Mouse (Mus musculus) inflammation-experienced regulatory T-cells, adult 6 months (primary cell): ENCODE data around the gene Ccn1. TPM values are rescaled to one million over a fixed set of nuclear protein-coding genes. Genes with fewer than 3 reads are reported as not detected.
A peak's percentile ranks its signal among the peaks of the same experiment; 100 is the strongest.

ENCODE experiments used
- ATAC-seq: one replicate; pipeline ENCODE4 v1.8.0; 2017
- polyA plus RNA-seq, 3 experiments: library from polyadenylated mRNA; unstranded; fragments of 100-300 nt; shearing (Covaris generic); gene quantifications; one replicate each; pipeline ENCODE4 v1.2.1; 2017

Gene Ccn1
- polyA plus RNA-seq, result not detected

DNA sequence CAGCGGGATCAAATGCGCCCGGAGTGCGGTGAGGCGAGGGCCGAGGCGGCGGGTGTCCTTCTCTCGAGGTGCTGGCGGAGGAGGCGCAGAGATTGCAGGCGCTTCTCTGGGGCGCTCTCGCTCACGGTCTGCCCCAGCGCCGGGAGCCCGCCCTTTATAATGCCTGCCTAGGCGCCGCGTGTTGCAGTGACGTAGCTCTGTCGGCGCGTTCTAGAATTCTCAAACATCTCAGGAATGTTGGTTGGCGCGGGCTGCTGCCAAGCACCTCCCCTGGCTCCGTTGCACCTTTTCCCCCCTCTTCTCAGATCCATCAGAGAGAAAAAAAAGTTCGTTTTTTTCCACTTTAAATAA lies at the start of gene Ccn1:
Gene Ccn1 (minus strand): TSS at position 130 of the 351 bp plus-strand sequence.
- no peak for ATAC-seq

GRCm38 (mm10) chr3:145693361-145693760 lies 43.6 kb upstream of the Ccn1 start:
- ATAC-seq, result no peak

GRCm38 (mm10) chr3:145692037-145692436 lies 42.3 kb upstream of the Ccn1 start:
- no peak for ATAC-seq

DNA sequence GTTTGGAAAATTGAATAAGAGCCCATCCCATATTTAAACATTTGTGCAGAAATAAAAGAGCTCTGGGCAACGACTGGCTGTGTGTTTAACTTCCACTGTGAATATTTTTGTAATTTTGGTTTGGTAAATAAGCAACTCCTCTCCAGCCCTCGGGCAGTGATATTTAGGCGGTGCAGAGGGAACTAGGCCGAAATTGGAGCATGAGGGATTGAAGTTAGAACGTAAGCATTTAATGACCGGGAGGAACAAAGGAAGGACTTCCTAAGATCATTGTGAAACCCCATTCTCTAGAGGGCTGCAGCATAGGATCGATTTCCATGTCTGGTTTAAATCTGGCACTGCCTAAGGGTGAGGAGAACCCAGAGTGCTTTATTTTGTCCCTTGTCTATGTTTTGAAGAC lies 41.6 kb upstream of the Ccn1 start:
- no peak for ATAC-seq

GRCm38 (mm10) chr3:145689271-145689670 lies 39.5 kb upstream of the Ccn1 start:
- ATAC-seq, result no peak

GRCm38 (mm10) chr3:145687836-145688235 lies 38.1 kb upstream of the Ccn1 start:
- no peak for ATAC-seq

GRCm38 (mm10) chr3:145684604-145685441 lies 35.0 kb upstream of the Ccn1 start:
- ATAC-seq, result no peak

DNA sequence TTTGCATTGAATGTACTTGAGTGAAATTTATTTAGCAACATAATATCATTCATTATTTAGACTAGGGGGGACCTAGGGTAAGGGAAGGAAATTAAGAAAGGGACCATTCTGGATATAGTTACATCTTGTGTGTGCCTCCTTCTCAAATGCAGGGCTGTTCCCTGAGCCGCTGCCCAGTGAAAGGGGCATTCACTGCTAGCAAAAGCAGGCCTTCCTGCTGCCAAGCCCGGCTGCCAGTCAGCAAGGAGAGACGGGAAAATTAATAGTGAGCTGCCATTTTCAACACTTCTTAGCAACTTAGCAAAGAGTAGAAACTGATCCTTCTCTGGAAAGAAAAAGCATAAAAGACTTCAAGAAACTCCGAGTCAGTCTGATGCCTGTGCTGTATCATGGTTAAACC lies 34.4 kb upstream of the Ccn1 start:
- ATAC-seq, result no peak

GRCm38 (mm10) chr3:145681348-145681935 lies 31.7 kb upstream of the Ccn1 start:
- no peak for ATAC-seq

GRCm38 (mm10) chr3:145680686-145681085 lies 30.9 kb upstream of the Ccn1 start:
- no peak for ATAC-seq

DNA sequence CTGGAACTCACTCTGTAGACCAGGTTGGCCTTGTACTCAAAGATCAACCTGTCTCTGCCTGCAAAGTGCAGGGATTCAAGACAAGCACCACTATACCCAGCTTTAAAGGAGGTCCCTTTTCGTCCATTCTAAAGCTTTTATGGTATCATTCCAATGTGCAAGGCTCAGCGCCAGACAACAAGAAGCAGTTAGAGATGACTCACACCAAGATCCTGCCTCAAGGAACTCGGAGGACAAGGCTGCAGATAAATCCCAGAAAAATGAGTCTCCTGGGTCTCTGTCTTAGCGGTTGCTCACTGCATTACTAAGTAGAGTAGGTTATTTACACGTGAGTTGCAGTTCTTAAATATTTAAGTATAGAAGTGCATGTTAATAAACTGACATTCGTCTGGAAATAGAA lies 26.4 kb upstream of the Ccn1 start:
- no peak for ATAC-seq

DNA sequence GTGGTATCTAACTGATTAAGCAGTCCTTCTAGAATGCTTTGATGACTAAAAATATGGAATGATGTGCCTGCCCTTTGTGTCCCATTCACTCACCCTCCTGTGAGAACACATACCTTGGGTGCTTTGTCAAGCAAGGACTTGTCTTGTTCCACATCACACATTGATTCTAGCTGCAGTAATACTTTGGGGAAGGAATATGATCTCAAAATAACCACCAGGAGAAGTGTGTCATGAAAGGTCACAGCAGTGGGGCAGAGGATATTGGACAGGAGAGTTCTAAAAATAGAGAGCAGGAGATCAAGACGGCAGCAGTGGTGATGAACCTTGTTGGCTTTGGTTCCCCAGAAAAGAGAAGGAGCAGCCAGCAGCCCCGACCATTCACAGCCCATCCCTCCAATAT lies 25.0 kb upstream of the Ccn1 start:
- ATAC-seq, result no peak

- ATAC-seq, result no peak
Observed at GRCm38 (mm10) chr3:145666383-145666782, 16.6 kb upstream of the Ccn1 start.

DNA sequence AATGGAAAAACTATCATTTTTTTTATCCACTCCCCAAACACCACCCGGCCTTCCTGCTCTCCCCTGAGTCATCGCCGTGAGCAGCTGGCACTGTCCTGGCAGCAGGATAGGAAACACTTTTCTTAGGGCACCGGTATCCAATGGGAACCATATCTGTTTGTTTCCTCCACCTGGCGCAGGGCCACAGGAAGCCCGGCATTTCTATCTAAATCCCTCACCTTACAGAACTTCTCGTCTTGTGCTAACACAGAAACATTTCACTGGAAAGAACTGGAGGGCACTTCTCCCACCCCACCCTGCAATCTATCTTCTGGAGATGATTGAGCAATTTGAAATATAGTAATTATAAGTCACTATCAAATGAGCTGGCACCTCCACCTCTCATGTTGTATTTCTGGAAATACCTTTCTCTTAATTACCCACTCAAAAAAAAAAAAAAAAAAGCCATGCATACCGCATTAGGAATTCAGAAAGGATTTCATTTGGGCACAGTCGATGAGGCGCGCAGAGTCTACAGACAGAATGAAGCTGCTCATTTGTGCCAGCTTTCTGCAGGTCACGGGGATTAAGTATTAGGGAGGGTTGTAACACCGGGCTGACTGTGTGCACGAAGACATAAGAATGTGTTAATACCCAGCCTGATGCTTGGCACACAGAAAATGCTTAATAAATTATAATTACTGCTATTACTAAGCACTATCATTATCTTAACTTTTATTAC lies 7.4 kb upstream of the Ccn1 start:
- ATAC-seq, result no peak

DNA sequence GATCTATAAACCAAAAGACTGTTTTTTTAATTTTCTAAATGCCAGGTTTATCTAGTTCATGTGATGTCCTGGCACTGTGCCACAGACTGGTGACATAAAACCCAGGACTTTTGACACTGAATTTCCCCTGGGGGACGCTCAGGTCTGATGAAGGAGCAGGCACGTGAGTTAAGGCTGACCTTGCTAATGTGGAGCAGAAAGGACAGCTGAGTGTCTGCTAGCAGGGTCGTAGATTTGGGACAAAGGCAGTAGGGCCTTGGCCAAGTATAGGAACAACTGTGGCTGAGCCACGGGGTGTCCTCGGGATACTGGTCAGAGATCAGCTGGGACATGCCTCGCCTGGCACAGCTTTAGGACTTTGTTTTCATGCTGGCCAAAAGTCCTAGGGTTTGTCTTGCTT lies 5.2 kb upstream of the Ccn1 start:
- no peak for ATAC-seq

- no peak for ATAC-seq
Observed at GRCm38 (mm10) chr3:145654028-145654427, 4.2 kb upstream of the Ccn1 start.

DNA sequence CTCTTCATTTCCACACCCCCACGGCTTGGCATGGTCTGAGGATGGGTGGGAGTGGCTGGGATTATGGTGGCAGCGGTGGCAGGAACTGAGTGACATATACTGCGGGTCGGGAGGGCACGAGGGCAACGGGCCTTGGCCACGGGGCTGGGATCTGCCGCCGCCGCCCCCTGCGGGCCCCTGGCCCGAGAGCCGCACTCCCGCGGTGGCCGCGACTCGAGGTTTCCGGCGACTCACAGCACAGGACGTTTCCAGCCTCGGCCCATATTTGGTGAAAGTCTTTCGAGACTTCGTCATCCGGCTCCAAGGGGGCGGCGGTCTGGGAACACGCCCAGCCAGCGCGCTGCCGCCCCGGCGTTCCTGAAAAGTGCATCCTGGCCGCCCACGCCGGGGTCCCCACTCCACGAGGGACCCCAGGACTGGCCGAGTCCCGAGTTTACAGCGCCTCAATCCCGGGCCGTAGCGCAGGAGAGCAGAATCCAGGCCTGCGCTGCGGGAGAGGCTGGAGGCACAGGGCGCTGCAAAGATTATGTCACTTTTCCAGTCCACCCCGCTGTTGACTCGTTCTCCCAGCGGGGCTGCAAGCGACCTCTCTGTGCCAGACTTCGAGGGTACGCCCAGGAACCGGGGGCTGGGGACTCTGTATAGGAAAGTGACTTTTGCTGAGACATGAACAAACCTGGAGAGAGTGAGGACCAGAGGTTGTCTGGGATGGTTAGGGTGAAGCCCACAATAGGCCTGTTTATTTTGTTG lies 3.6 kb upstream of the Ccn1 start:
- ATAC-seq, result peak; percentile 81

DNA sequence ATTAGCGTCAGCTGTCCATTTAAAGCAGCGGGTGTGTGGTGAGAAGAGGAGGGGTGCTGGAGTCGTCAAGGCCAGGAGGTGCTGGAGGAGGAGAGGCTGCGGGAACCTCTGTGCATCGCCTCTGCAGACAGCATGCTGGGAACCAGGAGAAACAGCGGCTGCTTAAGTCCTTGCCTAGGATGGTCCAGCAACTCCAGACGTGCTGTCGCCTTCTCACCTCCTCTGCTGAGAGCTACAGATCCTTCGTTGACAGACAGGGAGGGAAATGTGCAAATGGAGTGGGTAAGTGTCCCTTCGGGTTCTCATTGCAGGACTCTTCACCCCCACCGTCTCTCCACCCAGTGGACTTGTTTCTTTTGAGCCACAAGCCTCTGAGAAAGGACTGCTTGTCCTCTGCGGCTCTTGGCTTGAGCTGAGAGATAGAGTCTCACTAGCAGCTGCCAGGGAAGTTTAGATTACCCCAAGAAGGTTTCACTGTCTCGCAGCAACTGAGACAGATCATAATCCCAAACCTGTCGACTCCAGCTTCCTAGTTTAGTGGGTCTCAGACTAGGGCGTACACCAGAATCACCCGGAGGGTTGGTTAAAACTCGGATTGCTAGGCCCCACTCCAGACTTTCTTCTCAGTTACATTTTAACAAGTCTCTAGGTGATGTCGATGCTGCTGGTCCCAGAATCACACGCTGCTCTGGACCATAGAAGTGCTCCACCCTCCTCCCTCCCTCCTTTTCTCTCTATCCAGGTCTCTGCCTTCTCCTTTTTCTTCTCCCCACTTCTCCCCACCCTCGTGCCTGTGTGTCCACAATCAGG lies 2.7 kb upstream of the Ccn1 start:
- ATAC-seq, result no peak

DNA sequence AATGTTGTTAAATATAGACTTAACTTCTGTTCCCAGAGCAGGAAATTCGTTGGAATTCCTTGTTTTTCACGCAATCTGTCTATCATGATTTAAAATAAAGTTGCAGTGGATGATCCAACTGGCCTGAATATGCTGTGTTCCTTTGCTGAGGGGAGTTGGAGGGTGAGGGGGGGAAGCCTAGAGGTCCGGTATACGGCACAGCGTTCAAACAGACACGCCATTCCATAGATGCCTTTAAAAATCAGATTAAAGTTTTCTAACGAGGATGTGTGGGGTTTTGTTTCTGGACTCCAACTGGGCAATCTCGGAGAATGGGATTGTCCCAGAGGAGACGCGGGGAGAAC lies 2.2 kb upstream of the Ccn1 start:
- no peak for ATAC-seq

- ATAC-seq, result no peak
Observed at GRCm38 (mm10) chr3:145651029-145651977, 1.5 kb upstream of the Ccn1 start.
